7 mouse cellular contexts compared by ENCODE assay signal in genomic region chr9:63135801-63136200, GRCm38 (mm10). TPM values are rescaled to one million over a fixed set of nuclear protein-coding genes. Genes with fewer than 3 reads are reported as not detected.
DNase-seq lines count a peak whose midpoint lies in the region; ATAC-seq lines count a peak whose summit lies in the region.

No protein-coding gene starts in this region.

- H3K4me1 ChIP-seq in kidney, embryonic 15.5 days: peaks cover 60% of the 10 kb centered on the region

- DNase-seq in 3T3-L1 (ENCODE audit: low read depth, low spot score): peak; percentile 75
- peak; percentile 66 to 67 for DNase-seq in B cell, adult 2 months
- peak; percentile 71 to 76 for DNase-seq in cerebellum, adult 18-20 months
- DNase-seq in forelimb bud, embryonic 11.5 days (ENCODE audit: low read depth, low spot score): peak; percentile 63
- peak; percentile 69 for DNase-seq in lung, postnatal 10 days
- peak; percentile 54 for DNase-seq in right cerebral cortex, postnatal 14 days

- no peaks in the 10 kb centered on the region for H3K9me3 ChIP-seq in kidney, embryonic 15.5 days (replicated peaks)

- peak overlapping the region; percentile 30 for H3K4me3 ChIP-seq in kidney, embryonic 15.5 days (replicated peaks)

- H3K27me3 ChIP-seq in kidney, embryonic 15.5 days: peaks cover 78% of the 10 kb centered on the region

- under 1% methylated on average over 16 of the region's 16 CpGs for WGBS in kidney, embryonic 15.5 days

- peak overlapping the region; percentile 62 for H3K4me2 ChIP-seq in kidney, embryonic 15.5 days

- no peak for ATAC-seq in kidney, embryonic 15.5 days (replicated peaks; ENCODE audit: low FRiP score)

- H3K36me3 ChIP-seq in kidney, embryonic 15.5 days: no peaks in the 10 kb centered on the region

- H3K27ac ChIP-seq in kidney, embryonic 15.5 days: no peak overlapping the region

- H3K9ac ChIP-seq in kidney, embryonic 15.5 days: no peak overlapping the region

RNA-seq across cellular contexts. Expression of gene Skor1, which starts 13.0 kb away (rescaled TPM):
- not detected in 2 replicates for polyA plus RNA-seq in kidney, embryonic 15.5 days (2015; fragmentation: Nextera tagmentation; extraction: Ambion mirVana)
